Mouse (Mus musculus): Measurements from ENCODE around the gene Cygb. TPM values are rescaled to one million over a fixed set of nuclear protein-coding genes. Genes with fewer than 3 reads are reported as not detected.

Gene Cygb
- 6.0 and 7.2 TPM in 2 replicates for polyA plus RNA-seq (2015; fragmentation: Nextera tagmentation; extraction: Ambion mirVana)

GRCm38 (mm10) chr11:116654255-116654821, at the start of gene Cygb:
TSS of gene Cygb (minus strand) at chr11:116654313.
- WGBS = 5% methylated on average over 28 of the region's 28 CpGs
- peak within 1 kb of the TSS; percentile 96 for H3K4me2 ChIP-seq (replicated peaks)
- no peaks in the 10 kb centered on the region for H3K9me3 ChIP-seq
- H3K27ac ChIP-seq = no peak within 1 kb of the TSS
- peak within 1 kb of the TSS; percentile 70 for H3K9ac ChIP-seq
- no peak for ATAC-seq (ENCODE audit: low FRiP score, low read depth)
- peaks cover 43% of the 10 kb centered on the region for H3K4me1 ChIP-seq
- no peaks in the 10 kb centered on the region for H3K36me3 ChIP-seq
- H3K4me3 ChIP-seq = peak within 1 kb of the TSS; percentile 56
- peaks cover 38% of the 10 kb centered on the region for H3K27me3 ChIP-seq

DNA sequence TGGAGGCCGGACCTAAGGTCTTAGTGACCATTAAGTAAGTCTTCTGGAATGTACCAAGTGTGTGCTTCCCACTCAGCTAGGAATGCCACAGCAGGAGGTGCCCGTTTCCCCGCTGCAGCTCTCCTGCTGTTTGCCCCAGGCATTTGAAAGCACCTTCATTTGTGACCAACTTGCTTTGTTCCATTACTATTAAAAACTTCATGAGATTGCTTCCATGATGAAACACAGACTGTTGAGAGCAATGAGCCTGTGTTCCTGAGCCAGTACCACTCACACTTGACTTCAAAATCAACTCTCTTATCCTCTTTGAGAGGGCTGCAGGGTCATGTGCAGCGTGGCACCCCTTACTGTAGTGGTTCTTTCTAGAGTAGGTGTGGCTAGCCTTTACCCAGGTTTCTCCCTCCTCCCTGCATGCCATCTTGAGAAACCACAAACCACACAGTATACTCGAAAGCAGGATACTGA, 47.3 kb upstream of the Cygb start:
- 27% methylated on average over 5 of the region's 5 CpGs for WGBS
- ATAC-seq (ENCODE audit: low FRiP score, low read depth) = no peak

DNA sequence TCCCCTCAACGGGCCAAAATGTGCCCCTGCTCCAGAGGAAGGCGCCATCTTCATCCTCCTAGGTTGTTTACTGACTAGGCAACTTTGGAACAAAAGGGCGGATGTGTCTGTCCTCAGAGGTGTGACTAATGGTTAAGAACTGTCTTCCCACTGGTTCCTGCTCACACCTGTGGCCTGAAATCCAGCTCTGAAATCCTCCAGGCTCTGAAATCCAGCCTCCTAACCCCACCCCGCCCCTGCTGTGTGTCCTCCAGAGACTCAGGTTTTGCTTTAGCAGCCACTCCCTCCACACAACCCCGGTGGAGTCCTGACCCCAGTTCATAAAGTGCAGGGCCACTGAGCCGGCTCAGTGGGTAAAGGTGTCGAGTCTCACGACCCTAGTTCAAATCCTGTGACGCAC, 43.4 kb upstream of the Cygb start:
- Histone ChIP-seq H3K27ac (no peak overlapping the region), H3K4me3 (no peak overlapping the region), H3K9ac (no peak overlapping the region), H3K4me1 (peaks cover 30% of the 10 kb centered on the region), H3K36me3 (no peaks in the 10 kb centered on the region), H3K9me3 (no peaks in the 10 kb centered on the region), H3K4me2 (replicated peaks) (no peak overlapping the region), H3K27me3 (peaks cover 34% of the 10 kb centered on the region)
- no peak for ATAC-seq (ENCODE audit: low FRiP score, low read depth)
- WGBS = 54% methylated on average over 9 of the region's 9 CpGs

More for the DNA sequence above, 47.3 kb upstream of the Cygb start:
- H3K9ac ChIP-seq = no peak overlapping the region
- H3K4me3 ChIP-seq = no peak overlapping the region
- no peak overlapping the region for H3K4me2 ChIP-seq (replicated peaks)
- H3K36me3 ChIP-seq = no peaks in the 10 kb centered on the region
- H3K9me3 ChIP-seq = no peaks in the 10 kb centered on the region
- peaks cover 4% of the 10 kb centered on the region for H3K27me3 ChIP-seq
- H3K4me1 ChIP-seq = peaks cover 14% of the 10 kb centered on the region; the same call in 1 of the 2 replicates
- H3K27ac ChIP-seq = peak overlapping the region; percentile 28; the same call in 1 of the 2 replicates

- Histone ChIP-seq H3K27ac (no peak overlapping the region), H3K4me3 (no peak overlapping the region), H3K4me1 (peaks cover 22% of the 10 kb centered on the region), H3K36me3 (no peaks in the 10 kb centered on the region), H3K9ac (no peak overlapping the region), H3K9me3 (no peaks in the 10 kb centered on the region), H3K4me2 (replicated peaks) (no peak overlapping the region), H3K27me3 (peaks cover 34% of the 10 kb centered on the region)
- ATAC-seq (ENCODE audit: low FRiP score, low read depth) = no peak
- WGBS = 78% methylated on average over 4 of the region's 4 CpGs
Measured at GRCm38 (mm10) chr11:116696426-116696825, 42.3 kb upstream of the Cygb start.

GRCm38 (mm10) chr11:116695194-116695880, 41.2 kb upstream of the Cygb start:
- no peak for ATAC-seq (ENCODE audit: low FRiP score, low read depth)
- H3K9ac ChIP-seq = peak overlapping the region; percentile 72; the same call in 1 of the 2 replicates
- peaks cover 34% of the 10 kb centered on the region for H3K27me3 ChIP-seq
- H3K4me1 ChIP-seq = peaks cover 22% of the 10 kb centered on the region
- no peak overlapping the region for H3K27ac ChIP-seq
- 32% methylated on average over 23 of the region's 23 CpGs for WGBS
- H3K36me3 ChIP-seq = no peaks in the 10 kb centered on the region
- no peak overlapping the region for H3K4me3 ChIP-seq
- no peaks in the 10 kb centered on the region for H3K9me3 ChIP-seq
- peak overlapping the region; percentile 93 for H3K4me2 ChIP-seq (replicated peaks)

DNA sequence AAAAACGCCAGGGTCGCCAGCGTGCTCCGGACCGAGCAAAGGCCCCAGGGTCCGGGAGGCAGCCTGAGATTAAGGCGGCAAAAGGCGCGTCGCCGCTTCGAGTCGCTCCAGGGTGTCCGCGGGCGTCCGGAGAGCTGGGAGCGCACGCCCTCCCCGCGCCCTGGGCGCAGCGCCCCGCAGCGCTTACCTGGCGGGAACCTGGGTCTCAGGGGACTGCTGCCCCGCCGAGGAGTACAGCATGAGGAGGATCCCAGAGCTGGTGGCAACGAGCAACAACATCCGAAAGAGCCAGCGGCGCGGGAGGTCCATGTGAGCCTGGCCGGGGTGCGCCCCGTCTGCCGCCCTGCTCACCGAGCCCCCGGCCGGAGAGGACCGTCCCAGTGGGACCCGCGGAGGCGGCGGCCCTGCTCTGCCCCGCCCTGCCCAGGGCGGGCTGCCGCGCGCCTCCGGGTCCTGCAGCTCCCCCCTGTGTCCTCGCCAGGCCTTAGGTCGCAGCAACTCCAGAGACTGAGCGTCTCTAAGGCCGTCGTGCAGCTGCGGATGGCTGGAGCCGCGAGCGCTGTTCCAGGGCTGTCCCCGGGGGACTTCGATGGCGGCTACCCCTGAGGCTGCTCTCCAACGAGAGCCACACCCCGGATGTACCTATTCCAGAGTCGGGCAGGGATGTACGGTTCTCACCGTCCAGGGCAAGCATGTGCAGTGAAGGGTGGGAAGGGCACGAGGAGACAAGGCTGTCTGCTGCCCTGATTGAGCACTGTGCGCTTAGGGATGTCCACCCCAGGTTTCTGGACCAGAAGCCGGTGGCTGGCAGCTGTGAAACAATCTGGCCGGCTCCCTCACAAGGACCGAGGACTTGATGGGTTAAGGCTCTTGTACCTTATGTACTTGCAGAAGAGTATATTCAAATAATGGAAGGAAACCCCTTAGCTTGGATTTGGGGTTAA, 40.4 kb upstream of the Cygb start:
- peaks cover 34% of the 10 kb centered on the region for H3K27me3 ChIP-seq
- H3K36me3 ChIP-seq = no peaks in the 10 kb centered on the region
- no peak overlapping the region for H3K27ac ChIP-seq
- peak; percentile 69; the same call in 1 of the 2 replicates for ATAC-seq (ENCODE audit: low FRiP score, low read depth)
- H3K4me3 ChIP-seq = peak overlapping the region; percentile 57
- peak overlapping the region; percentile 93 for H3K4me2 ChIP-seq (replicated peaks)
- H3K4me1 ChIP-seq = peaks cover 22% of the 10 kb centered on the region
- no peaks in the 10 kb centered on the region for H3K9me3 ChIP-seq
- peak overlapping the region; percentile 72 for H3K9ac ChIP-seq
- 2% methylated on average over 69 of the region's 73 CpGs for WGBS

GRCm38 (mm10) chr11:116693899-116694249, 39.8 kb upstream of the Cygb start:
- Histone ChIP-seq H3K27me3 (peaks cover 34% of the 10 kb centered on the region), H3K27ac (no peak overlapping the region), H3K9me3 (no peaks in the 10 kb centered on the region)

GRCm38 (mm10) chr11:116690701-116691575, 36.8 kb upstream of the Cygb start:
- ATAC-seq (ENCODE audit: low FRiP score, low read depth) = no peak
- no peaks in the 10 kb centered on the region for H3K9me3 ChIP-seq

More at GRCm38 (mm10) chr11:116693899-116694249, 39.8 kb upstream of the Cygb start:
- H3K4me2 ChIP-seq (replicated peaks) = peak overlapping the region; percentile 93
- no peak for ATAC-seq (ENCODE audit: low FRiP score, low read depth)
- H3K9ac ChIP-seq = peak overlapping the region; percentile 72; the same call in 1 of the 2 replicates
- WGBS = 23% methylated on average over 4 of the region's 4 CpGs
- peaks cover 22% of the 10 kb centered on the region for H3K4me1 ChIP-seq
- H3K4me3 ChIP-seq = peak overlapping the region; percentile 57
- H3K36me3 ChIP-seq = no peaks in the 10 kb centered on the region

DNA sequence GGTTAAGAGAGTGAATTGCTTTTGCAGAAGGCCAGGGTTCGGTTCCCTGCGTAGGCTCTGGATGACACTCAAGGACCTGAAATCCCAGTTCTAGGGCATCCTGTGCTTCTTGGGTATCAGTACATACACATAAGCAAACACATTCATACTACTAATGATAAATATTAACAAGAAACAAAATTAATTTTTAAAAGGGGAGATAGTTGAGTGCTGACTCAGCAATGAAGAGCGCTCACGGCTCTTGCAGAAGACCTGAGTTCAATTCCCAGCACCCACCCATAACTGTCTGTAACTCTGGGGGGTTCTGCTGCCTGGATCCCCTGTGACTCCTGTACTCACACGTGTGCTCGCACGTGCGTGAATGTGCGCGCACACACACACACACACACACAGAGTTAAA, 35.5 kb upstream of the Cygb start:
- H3K9ac ChIP-seq = no peak overlapping the region
- peaks cover 13% of the 10 kb centered on the region for H3K27me3 ChIP-seq
- no peak overlapping the region for H3K27ac ChIP-seq
- H3K4me3 ChIP-seq = no peak overlapping the region
- H3K36me3 ChIP-seq = peaks cover 17% of the 10 kb centered on the region
- H3K4me2 ChIP-seq (replicated peaks) = no peak overlapping the region
- H3K9me3 ChIP-seq = no peaks in the 10 kb centered on the region
- WGBS = 96% methylated on average over 10 of the region's 10 CpGs
- no peak for ATAC-seq (ENCODE audit: low FRiP score, low read depth)
- peaks cover 17% of the 10 kb centered on the region for H3K4me1 ChIP-seq

More at GRCm38 (mm10) chr11:116690701-116691575, 36.8 kb upstream of the Cygb start:
- 47% methylated on average over 18 of the region's 18 CpGs for WGBS
- no peak overlapping the region for H3K4me3 ChIP-seq
- H3K27me3 ChIP-seq = peaks cover 26% of the 10 kb centered on the region
- no peak overlapping the region for H3K4me2 ChIP-seq (replicated peaks)
- H3K36me3 ChIP-seq = peaks cover 5% of the 10 kb centered on the region; the same call in 1 of the 2 replicates
- no peak overlapping the region; the same call in 1 of the 2 replicates for H3K9ac ChIP-seq
- H3K27ac ChIP-seq = no peak overlapping the region
- H3K4me1 ChIP-seq = peaks cover 22% of the 10 kb centered on the region

GRCm38 (mm10) chr11:116687897-116688296, 33.8 kb upstream of the Cygb start:
- peaks cover 30% of the 10 kb centered on the region for H3K36me3 ChIP-seq
- 74% methylated on average over 8 of the region's 8 CpGs for WGBS
- H3K4me3 ChIP-seq = no peak overlapping the region
- H3K9ac ChIP-seq = no peak overlapping the region
- no peak overlapping the region for H3K4me2 ChIP-seq (replicated peaks)
- peaks cover 6% of the 10 kb centered on the region; the same call in 1 of the 2 replicates for H3K4me1 ChIP-seq
- H3K27me3 ChIP-seq = no peaks in the 10 kb centered on the region
- no peak overlapping the region for H3K27ac ChIP-seq
- no peaks in the 10 kb centered on the region for H3K9me3 ChIP-seq
- ATAC-seq (ENCODE audit: low FRiP score, low read depth) = no peak

DNA sequence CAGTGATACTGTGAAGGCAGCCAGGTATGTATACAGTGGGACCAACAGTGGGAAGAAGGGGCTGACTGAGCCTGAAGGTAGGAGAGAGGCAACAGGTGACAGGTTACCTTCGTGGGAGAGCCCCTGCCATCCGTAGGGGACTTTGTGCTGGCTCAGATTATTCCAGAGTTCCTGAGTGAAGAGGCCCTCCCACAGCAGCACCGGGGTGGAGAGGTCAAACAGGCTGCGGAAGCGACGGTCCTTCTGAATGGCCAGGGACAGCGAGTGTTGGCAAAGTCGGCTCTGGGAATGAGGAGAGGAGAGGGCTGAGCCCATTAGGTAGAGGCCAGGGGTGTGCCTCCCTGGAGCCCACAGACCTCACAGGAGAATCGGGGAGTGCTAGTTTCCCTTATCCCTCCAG, 31.6 kb upstream of the Cygb start:
- WGBS = 83% methylated on average over 9 of the region's 9 CpGs
- Histone ChIP-seq H3K9me3 (no peaks in the 10 kb centered on the region), H3K36me3 (peaks cover 49% of the 10 kb centered on the region), H3K4me1 (no peaks in the 10 kb centered on the region; the same call in 1 of the 2 replicates), H3K27me3 (no peaks in the 10 kb centered on the region), H3K9ac (no peak overlapping the region), H3K4me3 (no peak overlapping the region), H3K4me2 (replicated peaks) (no peak overlapping the region), H3K27ac (no peak overlapping the region)
- ATAC-seq (ENCODE audit: low FRiP score, low read depth) = no peak

Measured in limb, embryonic 13.5 days (tissue).